Mouse (Mus musculus) small intestine, adult 10 weeks (tissue): Measurements from ENCODE around the gene Atp1b2. TPM values are rescaled to one million over a fixed set of nuclear protein-coding genes. Genes with fewer than 3 reads are reported as not detected.

Experiments used
- polyA plus RNA-seq: library from polyadenylated mRNA; stranded (reverse); fragments of 350-450 nt; fragmentation: Illumina TruSeq; extraction: RNeasy Lipid Tissue Mini Kit (QIAGEN cat#74804); gene quantifications from one replicate; pipeline ENCODE4 v1.2.3, GENCODE M21; 2014; ENCODE audit warnings: low replicate concordance

Atp1b2 gene
- 2.6 TPM for polyA plus RNA-seq

GRCm38 (mm10) chr11:69605726-69606490 is at the start of gene Atp1b2:
Atp1b2 (minus strand) TSS chr11:69605942.

GRCm38 (mm10) chr11:69632284-69633089 is 26.7 kb upstream of the Atp1b2 start, which contains the start of gene Fxr2:
Fxr2 (plus strand) TSS chr11:69632990.

GRCm38 (mm10) chr11:69621571-69622268 is 16.0 kb upstream of the Atp1b2 start, which contains the start of gene Sat2:
Sat2 (plus strand) TSS chr11:69622024.

GRCm38 (mm10) chr11:69617805-69618204 is 12.1 kb upstream of the Atp1b2 start, which contains the start of gene Shbg:
Shbg (minus strand) TSS chr11:69617905.

GRCm38 (mm10) chr11:69580091-69580514 is 25.6 kb downstream of the Atp1b2 start, which contains the start of the genes Wrap53 and Trp53:
Wrap53 (minus strand) TSS chr11:69580255.
Trp53 (plus strand) TSS chr11:69580359.

GRCm38 (mm10) chr11:69559851-69560765 is 45.6 kb downstream of the Atp1b2 start, which contains the start of gene Efnb3:
Efnb3 (minus strand) TSS chr11:69560205.

Other genes with a start within 250 kb of the Atp1b2 start
- 24.6 TPM for gene Chd3, start 236.5 kb downstream of the Atp1b2 start, polyA plus RNA-seq
- 3.7 TPM for gene Naa38, start 210.5 kb downstream of the Atp1b2 start, polyA plus RNA-seq
- 22.1 TPM for gene Cyb5d1, start 210.3 kb downstream of the Atp1b2 start, polyA plus RNA-seq
- gene Tmem88, start 207.7 kb downstream of the Atp1b2 start, polyA plus RNA-seq: 0.45 TPM
- 4.5 TPM for gene Kdm6b, start 192.3 kb downstream of the Atp1b2 start, polyA plus RNA-seq
- 0.37 TPM for gene Dnah2, start 56.8 kb downstream of the Atp1b2 start, polyA plus RNA-seq
- gene Efnb3, start 45.7 kb downstream of the Atp1b2 start, polyA plus RNA-seq: not detected
- gene Wrap53, start 25.7 kb downstream of the Atp1b2 start, polyA plus RNA-seq: 0.59 TPM
- gene Trp53, start 25.6 kb downstream of the Atp1b2 start, polyA plus RNA-seq: 2.7 TPM
- gene Shbg, start 12.0 kb upstream of the Atp1b2 start, polyA plus RNA-seq: not detected
- 0.97 TPM for gene Sat2, start 16.1 kb upstream of the Atp1b2 start, polyA plus RNA-seq
- gene Fxr2, start 27.0 kb upstream of the Atp1b2 start, polyA plus RNA-seq: 7.3 TPM
- gene Sox15, start 49.4 kb upstream of the Atp1b2 start, polyA plus RNA-seq: not detected
- gene Mpdu1, start 56.7 kb upstream of the Atp1b2 start, polyA plus RNA-seq: 15.1 TPM
- gene Cd68, start 60.2 kb upstream of the Atp1b2 start, polyA plus RNA-seq: 1.7 TPM
- gene Eif4a1, start 66.5 kb upstream of the Atp1b2 start, polyA plus RNA-seq: 261 TPM
- gene Senp3, start 76.1 kb upstream of the Atp1b2 start, polyA plus RNA-seq: 73.2 TPM
- gene Tnfsf13, start 79.8 kb upstream of the Atp1b2 start, polyA plus RNA-seq: 26.8 TPM
- 0.41 TPM for gene Tnfsf12, start 89.9 kb upstream of the Atp1b2 start, polyA plus RNA-seq
- gene Tnfsfm13, start 90.2 kb upstream of the Atp1b2 start, polyA plus RNA-seq: 3.9 TPM
- 15.6 TPM for gene Polr2a, start 152.7 kb upstream of the Atp1b2 start, polyA plus RNA-seq
- not detected for gene Slc35g3, start 156.0 kb upstream of the Atp1b2 start, polyA plus RNA-seq
- 8.3 TPM for gene Zbtb4, start 160.0 kb upstream of the Atp1b2 start, polyA plus RNA-seq
- gene Chrnb1, start 190.0 kb upstream of the Atp1b2 start, polyA plus RNA-seq: 4.4 TPM
- 4.6 TPM for gene Fgf11, start 195.9 kb upstream of the Atp1b2 start, polyA plus RNA-seq
- 10.2 TPM for gene Tmem102, start 199.7 kb upstream of the Atp1b2 start, polyA plus RNA-seq
- gene Gm39566, start 209.4 kb upstream of the Atp1b2 start, polyA plus RNA-seq: not detected
- not detected for gene Spem2, start 212.5 kb upstream of the Atp1b2 start, polyA plus RNA-seq
- not detected for gene Spem1, start 216.2 kb upstream of the Atp1b2 start, polyA plus RNA-seq
- 0.15 TPM for gene Nlgn2, start 231.8 kb upstream of the Atp1b2 start, polyA plus RNA-seq
- 4.2 TPM for gene Tmem256, start 232.6 kb upstream of the Atp1b2 start, polyA plus RNA-seq
- 0.33 TPM for gene Plscr3, start 240.4 kb upstream of the Atp1b2 start, polyA plus RNA-seq